ENCODE assay signal across 12 mouse cellular contexts in the genomic region with DNA sequence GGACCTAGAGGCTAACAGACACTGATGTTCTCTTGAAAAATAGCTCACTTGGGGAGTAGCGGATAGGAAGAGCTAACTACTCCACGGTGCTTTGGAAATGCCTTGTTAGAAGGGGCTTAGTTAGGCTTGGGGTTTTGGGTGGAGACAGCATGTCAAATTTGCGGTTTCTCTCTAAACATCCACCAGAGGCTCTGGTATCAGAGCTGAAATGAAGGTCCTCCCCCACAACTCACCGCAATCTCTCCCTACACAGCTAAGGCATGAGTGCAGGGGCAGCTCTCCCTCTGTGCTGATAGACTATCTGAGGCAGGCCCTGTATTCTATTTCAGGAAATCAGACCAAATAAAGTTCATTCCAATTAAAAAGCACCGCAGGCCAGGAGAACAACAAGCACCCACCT.
DNase-seq lines count a peak whose midpoint lies in the region; ATAC-seq and TF ChIP-seq lines count a peak whose summit lies in the region.
"Had no signal": no experiment of that assay in that cellular context is flagged by ENCODE, and none has a peak within 500 bp of the region (broad histone marks: within the 10 kb centered on the region; RNA-seq: fewer than 3 reads in every experiment).

No protein-coding gene starts in this region.

- DNase-seq in heart, adult 9 months (ENCODE audit: low spot score in 2 of 2) = no peak
- DNase-seq in 3T3-L1 (ENCODE audit: low read depth, low spot score) = peak; percentile 48
- DNase-seq in forebrain, postnatal 0 days = no peak
- no peak for DNase-seq in left cerebral cortex, adult 8-10 months (ENCODE audit: low spot score in 2 of 2)
- no peak for DNase-seq in kidney, adult 11 months
- DNase-seq: cerebellum, postnatal 25 days had no signal

- peaks cover 33% of the 10 kb centered on the region for H3K27me3 ChIP-seq in heart, embryonic 15.5 days
- peaks cover 40% of the 10 kb centered on the region for H3K27me3 ChIP-seq in E14TG2a.4 (ENCODE audit: insufficient read depth, low read length)
- peaks cover 5% of the 10 kb centered on the region; the same call in 1 of the 2 replicates for H3K27me3 ChIP-seq in forebrain, postnatal 0 days (ENCODE audit: insufficient read depth, low read length)

- H3K9ac ChIP-seq in heart, embryonic 15.5 days = peak overlapping the region; percentile 33; the same call in 1 of the 2 replicates
- peak overlapping the region; percentile 43; the same call in 1 of the 2 replicates for H3K9ac ChIP-seq in forebrain, postnatal 0 days
- H3K9ac ChIP-seq: limb, embryonic 13.5 days; lung, embryonic 15.5 days had no signal

- peaks cover 27% of the 10 kb centered on the region for H3K4me1 ChIP-seq in heart, embryonic 15.5 days (replicated peaks)
- peaks cover 38% of the 10 kb centered on the region for H3K4me1 ChIP-seq in E14TG2a.4 (replicated peaks; ENCODE audit: low read depth, low read length)
- peaks cover 13% of the 10 kb centered on the region; the same call in 1 of the 2 replicates for H3K4me1 ChIP-seq in forebrain, postnatal 0 days (ENCODE audit: insufficient read depth)

- peak overlapping the region; percentile 22 for H3K4me2 ChIP-seq in heart, embryonic 15.5 days
- H3K4me2 ChIP-seq in forebrain, postnatal 0 days (ENCODE audit: low read depth) = 0 out of 2 replicates have a peak overlapping the region, but pooled peaks have one; percentile 28
- H3K4me2 ChIP-seq: limb, embryonic 13.5 days; lung, embryonic 15.5 days had no signal

- no peaks in the 10 kb centered on the region for H3K9me3 ChIP-seq in heart, embryonic 15.5 days (replicated peaks)
- no peaks in the 10 kb centered on the region for H3K9me3 ChIP-seq in E14TG2a.4 (ENCODE audit: low read length)
- no peaks in the 10 kb centered on the region for H3K9me3 ChIP-seq in forebrain, postnatal 0 days (ENCODE audit: low read length)
- H3K9me3 ChIP-seq: limb, embryonic 13.5 days; lung, embryonic 15.5 days had no signal

- H3K27ac ChIP-seq in heart, embryonic 15.5 days = no peak overlapping the region
- H3K27ac ChIP-seq in forebrain, postnatal 0 days (ENCODE audit: low read depth, low read length) = no peak overlapping the region
- H3K27ac ChIP-seq: layer of hippocampus, adult 2 months; limb, embryonic 13.5 days; lung, embryonic 15.5 days had no signal

- TF ChIP-seq CTCF in E14TG2a.4 (conservative IDR thresholded peaks at IDR 0.05; ENCODE audit: low read length) = no peak
- no peak for TF ChIP-seq CTCF in forebrain, postnatal 0 days (IDR thresholded peaks at IDR 0.05; ENCODE audit: low read depth)

- H3K36me3 ChIP-seq in heart, embryonic 15.5 days = no peaks in the 10 kb centered on the region
- no peaks in the 10 kb centered on the region for H3K36me3 ChIP-seq in E14TG2a.4 (ENCODE audit: insufficient read depth, low read length)
- no peaks in the 10 kb centered on the region for H3K36me3 ChIP-seq in forebrain, postnatal 0 days (ENCODE audit: insufficient read depth)
- H3K36me3 ChIP-seq: limb, embryonic 13.5 days; lung, embryonic 15.5 days had no signal

- ATAC-seq in heart, embryonic 15.5 days (replicated peaks; ENCODE audit: insufficient number of reproducible peaks, insufficient read depth, low FRiP score, low read depth) = no peak
- peak; percentile 55; the same call in 1 of the 2 replicates for ATAC-seq in forebrain, postnatal 0 days
- ATAC-seq: inflammation-experienced regulatory T-cells, adult 6 months had no signal

- WGBS in heart, embryonic 15.5 days = 22% methylated on average over 5 of the region's 5 CpGs
- WGBS in forebrain, postnatal 0 days = 30% methylated on average over 5 of the region's 5 CpGs

- H3K4me3 ChIP-seq in heart, embryonic 15.5 days = no peak overlapping the region
- 0 out of 2 replicates have a peak overlapping the region, but pooled peaks have one; percentile 11 for H3K4me3 ChIP-seq in E14TG2a.4 (replicated peaks; ENCODE audit: low read length)
- no peak overlapping the region for H3K4me3 ChIP-seq in forebrain, postnatal 0 days (ENCODE audit: low read depth, low read length)
- H3K4me3 ChIP-seq: layer of hippocampus, adult 2 months; limb, embryonic 13.5 days; lung, embryonic 15.5 days had no signal
